Mouse (Mus musculus) layer of hippocampus, adult 2 months (tissue): Measurements from ENCODE around the gene Glipr1l2. TPM values are rescaled to one million over a fixed set of nuclear protein-coding genes. Genes with fewer than 3 reads are reported as not detected.
"Not testable (repeated sequence)": the region's sequence is repeated elsewhere in the genome, so short reads cannot be mapped to it uniquely, and the experiment has no call there.

ENCODE experiments used
- DNase-seq, 2 experiments: peaks; one replicate each; pipeline ENCODE4 v3.0.0; 2022; ENCODE audit warnings: low spot score in 2 of 2
- H3K27ac ChIP-seq: fragments of 200-600 bp; 2 replicates; pipeline ENCODE4 v1.8.1; 2022
- H3K4me3 ChIP-seq: fragments of 200-600 bp; 2 replicates; pipeline ENCODE4 v1.8.1; 2022; ENCODE audit warnings: mild to moderate bottlenecking
- CTCF ChIP-seq: fragments of 200-600 bp; conservative IDR thresholded peaks from 2 replicates; pipeline ENCODE4 v1.8.1; 2022; ENCODE audit warnings: antibody characterized with exemption, mild to moderate bottlenecking, moderate library complexity
- long read RNA-seq, 2 experiments: library from polyadenylated mRNA; stranded (forward); transcript quantifications; one replicate each; pipeline ENCODE4 v2.0.0; 2021; ENCODE audit warnings: borderline mapping rate in 2 of 2
- total RNA-seq, 2 experiments: library from RNA; stranded (reverse); gene quantifications; 2 replicates each; pipeline ENCODE4 v1.2.3; 2021

The Glipr1l2 gene
- not detected for total RNA-seq
- long read RNA-seq, experiment 1, result 0 reads
- long read RNA-seq, experiment 2, result 0 reads

DNA sequence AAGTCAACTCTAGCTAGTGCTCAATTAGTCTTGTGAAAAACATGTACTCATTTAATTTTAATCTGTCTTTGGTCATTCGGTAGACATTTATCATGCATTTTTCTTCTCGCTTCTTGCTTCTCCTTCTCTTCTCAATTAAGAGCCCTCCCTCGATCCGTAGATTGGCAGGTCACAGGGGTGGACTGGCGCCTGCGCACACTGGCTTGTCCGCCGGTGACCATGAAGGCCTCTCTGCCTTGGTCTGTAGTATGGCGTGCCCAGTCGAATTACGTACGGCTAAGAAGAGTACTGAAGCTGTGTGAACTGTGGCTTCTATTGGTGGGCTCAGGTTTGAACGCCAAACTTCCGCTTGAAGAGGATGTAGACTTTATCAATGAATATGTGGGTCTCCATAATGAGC lies at the start of gene Glipr1l2:
TSS of gene Glipr1l2 (plus strand) at position 198 of the 400 bp plus-strand sequence.
- no peak within 1 kb of the TSS for H3K4me3 ChIP-seq
- TF ChIP-seq CTCF, result no peak
- no peak within 1 kb of the TSS for H3K27ac ChIP-seq
- no peak for DNase-seq

DNA sequence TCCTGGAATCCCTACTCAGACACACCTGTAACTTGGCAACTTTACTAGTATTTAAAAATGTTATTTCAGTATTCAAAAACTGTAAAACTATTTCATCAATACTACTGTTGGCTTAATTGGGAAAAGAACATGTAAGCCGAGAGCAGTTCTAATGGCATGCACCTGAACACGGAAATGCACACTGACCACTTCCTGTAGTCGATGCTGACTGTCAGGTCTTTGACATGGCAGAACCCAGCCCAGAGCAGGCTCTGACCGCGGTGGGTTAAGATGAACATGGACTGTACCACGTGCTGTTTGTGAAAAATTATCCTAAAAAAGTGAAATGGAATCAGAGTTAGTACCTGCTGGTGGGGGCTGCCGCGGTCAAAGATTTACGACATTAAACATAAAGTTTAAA lies 39.6 kb upstream of the Glipr1l2 start:
- H3K4me3 ChIP-seq, H3K27ac ChIP-seq, DNase-seq: not testable (repeated sequence)

DNA sequence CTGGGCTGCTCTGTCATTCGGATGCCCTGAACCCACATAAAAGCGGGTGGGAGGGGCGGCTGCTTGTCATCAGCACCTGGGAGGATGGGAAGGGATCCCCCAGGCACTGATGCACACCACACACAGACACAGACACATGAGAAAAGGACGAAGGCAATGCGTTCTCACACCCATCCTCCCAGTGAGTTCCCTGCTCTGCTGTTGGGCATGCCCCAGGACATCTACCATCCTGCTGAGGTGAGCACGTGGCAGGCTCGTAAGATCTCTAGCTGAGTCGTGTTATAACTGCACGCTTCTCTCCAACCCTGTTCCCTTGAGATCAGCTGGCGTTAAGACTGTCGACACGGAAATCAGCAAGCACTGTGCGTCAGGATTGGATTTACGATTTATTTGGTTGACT lies 38.9 kb upstream of the Glipr1l2 start:
- DNase-seq, result not testable (repeated sequence)

DNA sequence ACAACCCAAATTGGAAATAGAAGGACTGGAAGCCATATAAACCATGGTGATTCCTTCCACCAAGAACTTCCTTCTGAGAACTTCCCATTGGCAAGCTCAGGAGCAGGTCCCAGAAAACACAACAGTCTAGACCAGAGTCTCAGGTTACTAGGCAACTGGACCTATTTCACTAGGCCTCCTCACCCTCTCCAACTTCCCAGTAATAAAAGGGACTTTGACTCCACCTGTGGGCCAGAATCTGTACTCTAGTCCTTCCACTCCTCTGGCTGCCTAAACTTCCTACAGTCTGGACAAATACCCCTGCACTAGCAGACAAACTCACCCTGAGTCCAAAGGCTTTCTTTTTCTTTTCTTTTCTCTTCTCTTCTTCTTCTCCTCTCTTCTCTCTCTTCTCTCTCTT lies 31.9 kb upstream of the Glipr1l2 start:
- no peak for DNase-seq
- Histone ChIP-seq H3K4me3 (no peak overlapping the region), H3K27ac (no peak overlapping the region)
- no peak for TF ChIP-seq CTCF

More for the DNA sequence above, 38.9 kb upstream of the Glipr1l2 start:
- not testable (repeated sequence) for H3K27ac ChIP-seq, H3K4me3 ChIP-seq

DNA sequence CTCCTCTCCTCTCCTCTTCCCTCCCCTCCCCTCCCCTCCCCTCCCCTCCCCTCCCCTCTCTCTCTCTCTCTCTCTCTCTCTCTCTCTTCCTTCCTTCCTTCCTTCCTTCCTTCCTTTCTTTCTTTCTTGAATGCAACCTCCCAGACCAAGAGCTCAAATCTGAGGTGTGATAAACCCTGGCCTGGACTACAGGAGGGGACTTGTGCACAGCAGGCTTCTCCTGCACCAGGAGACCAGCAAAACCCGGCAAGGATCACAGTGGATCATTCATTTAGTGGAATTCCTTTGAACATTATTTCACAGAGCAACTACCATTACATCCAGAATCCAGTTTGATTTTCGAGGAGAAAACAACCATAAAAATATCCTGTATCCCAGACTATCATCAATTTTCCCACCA lies 31.2 kb upstream of the Glipr1l2 start:
- DNase-seq, H3K4me3 ChIP-seq, H3K27ac ChIP-seq: not testable (repeated sequence)

DNA sequence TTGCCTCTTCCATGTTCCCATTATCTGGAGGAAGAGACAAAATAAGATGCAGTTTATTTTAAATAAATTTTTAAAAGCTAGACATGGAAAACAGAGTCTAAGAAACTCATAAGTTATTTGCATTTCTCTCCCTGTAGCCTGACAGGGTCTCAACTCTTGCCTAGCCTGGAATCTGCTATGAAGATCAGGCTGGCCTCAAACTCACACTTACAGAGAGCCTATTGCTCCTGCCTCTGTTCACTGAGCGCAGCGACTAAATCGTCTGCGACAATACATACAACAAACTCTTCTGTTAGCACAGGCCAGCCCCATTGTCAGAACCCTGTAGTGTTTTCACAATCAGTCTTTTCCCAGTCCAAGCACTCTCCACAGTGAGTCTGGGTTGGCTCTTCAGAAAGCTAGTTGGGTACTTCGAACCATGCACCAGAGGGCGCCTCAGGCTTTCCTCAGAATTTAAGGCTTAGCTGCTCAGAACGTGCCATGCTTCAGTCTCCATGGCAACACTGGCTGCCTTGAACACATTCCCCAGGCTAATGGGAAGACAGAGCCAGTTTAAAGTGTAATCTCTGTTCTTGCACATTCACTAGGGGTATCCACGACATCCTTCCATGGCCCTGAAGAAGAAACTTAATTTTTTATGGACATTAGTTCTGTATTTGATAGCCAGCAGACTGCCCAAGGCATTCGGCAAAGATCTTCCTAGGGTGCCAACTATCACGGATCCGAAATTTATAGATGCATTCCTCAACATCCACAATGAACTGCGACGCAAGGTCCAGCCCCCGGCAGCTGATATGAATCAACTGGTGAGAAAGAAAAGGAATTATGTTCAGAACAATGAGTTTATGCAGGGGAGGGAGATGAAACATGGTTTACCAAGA lies 23.2 kb upstream of the Glipr1l2 start, which contains the start of gene Glipr1l1:
TSS of gene Glipr1l1 (plus strand) at position 488 of the 881 bp plus-strand sequence.
- peak; percentile 85 to 90 for DNase-seq
- TF ChIP-seq CTCF, result peak; percentile 82
- Histone ChIP-seq H3K4me3 (peak within 1 kb of the TSS; percentile 34; the same call in 1 of the 2 replicates), H3K27ac (no peak within 1 kb of the TSS)

DNA sequence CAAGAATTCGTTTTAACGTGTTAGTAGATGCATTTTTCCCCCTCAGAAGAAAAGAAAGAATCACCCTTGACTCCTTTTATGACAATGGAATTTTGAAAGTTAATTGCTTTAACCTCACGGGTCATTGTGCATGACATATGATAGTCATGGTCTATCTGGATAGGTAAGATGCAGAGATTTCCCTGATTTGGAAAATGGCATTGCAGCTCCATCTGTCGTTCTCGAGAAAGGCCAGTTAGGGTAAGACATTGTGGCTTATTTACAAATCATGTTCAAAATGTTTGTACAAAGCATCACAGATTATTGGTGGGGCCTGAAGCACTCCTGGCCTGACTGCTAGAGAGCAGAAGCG lies 22.6 kb upstream of the Glipr1l2 start:
- not testable (repeated sequence) for H3K27ac ChIP-seq, H3K4me3 ChIP-seq, DNase-seq

DNA sequence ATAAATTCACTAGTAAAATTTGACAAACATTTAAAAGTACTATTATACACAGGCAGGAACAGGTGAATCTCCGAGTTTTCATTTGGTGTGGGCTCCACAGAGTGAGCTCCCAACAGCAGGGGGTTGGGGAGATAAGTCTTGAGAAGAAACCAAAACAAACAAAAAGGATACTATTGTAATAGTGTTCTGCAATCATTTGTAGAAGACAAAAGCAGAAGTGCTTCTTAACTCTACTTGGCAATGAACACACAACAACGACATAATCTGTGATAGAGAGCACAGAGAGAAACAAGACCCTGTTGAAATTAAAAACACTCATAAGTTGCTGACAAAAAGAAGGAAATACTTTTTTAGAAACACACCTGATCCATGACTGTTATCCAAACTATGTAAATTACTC lies 3.1 kb upstream of the Glipr1l2 start:
- Histone ChIP-seq H3K4me3 (no peak overlapping the region), H3K27ac (no peak overlapping the region)
- DNase-seq, result no peak
- TF ChIP-seq CTCF, result no peak

DNA sequence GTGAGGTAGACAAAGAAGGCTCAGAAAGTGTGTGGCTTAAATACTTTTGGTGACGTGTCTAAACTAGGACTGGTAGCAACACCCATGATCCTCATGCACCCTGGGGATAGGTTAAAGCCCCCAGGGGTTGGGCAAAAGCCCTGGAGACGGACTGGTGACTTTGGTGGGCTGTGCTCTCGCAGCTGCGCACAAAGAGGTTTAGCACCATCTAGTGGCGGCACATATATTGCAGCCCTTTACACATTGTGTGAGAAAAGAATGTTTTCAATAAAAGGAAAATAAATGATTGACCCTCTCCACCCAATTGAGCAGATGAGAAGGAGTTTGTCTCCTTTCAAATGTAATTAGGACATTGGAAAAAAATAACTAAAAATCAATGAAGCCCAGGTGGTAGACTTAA lies 22.6 kb downstream of the Glipr1l2 start:
- H3K4me3 ChIP-seq, H3K27ac ChIP-seq: not testable (repeated sequence)
- DNase-seq, result peak; percentile 21 to 57
- peak; percentile 85 for TF ChIP-seq CTCF

DNA sequence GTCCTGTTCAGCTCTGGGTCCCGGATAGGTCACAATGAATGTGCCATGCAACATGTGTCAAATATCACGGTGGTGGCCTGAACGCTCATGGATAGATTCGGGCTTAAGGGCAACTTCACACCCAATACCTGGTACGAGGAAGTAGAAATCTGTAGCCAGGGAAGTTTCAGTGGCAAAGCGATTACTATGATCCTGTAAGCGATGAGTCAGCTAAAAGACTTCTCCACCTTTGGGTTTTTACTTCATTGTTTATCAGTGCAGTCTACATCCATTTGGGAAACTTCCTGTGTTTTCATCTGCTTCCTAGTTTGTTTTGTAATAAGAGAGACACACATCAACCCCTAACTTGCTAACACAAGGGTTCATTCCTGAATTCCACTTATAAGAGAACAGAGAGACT lies 27.2 kb downstream of the Glipr1l2 start:
- Histone ChIP-seq H3K4me3 (no peak overlapping the region), H3K27ac (no peak overlapping the region)
- no peak for DNase-seq
- TF ChIP-seq CTCF, result no peak

DNA sequence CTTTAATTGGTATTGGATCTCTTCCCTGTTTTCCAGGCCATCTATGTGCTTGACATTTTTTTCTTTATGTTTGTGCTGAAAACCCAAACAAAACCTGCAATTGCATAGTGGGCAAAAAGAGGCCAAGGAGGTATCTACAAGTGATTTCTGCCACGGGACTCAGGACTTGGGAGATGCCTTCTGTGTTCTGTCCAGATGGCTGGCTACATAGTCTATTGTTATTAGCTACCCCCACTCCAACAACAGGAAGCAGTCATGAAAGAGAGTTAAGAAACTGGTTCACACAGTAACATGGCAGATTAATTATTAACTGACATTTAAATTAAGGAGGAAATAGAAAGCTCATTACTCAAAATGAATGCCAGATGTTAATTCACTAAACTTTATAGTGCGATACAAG lies 41.9 kb downstream of the Glipr1l2 start:
- not testable (repeated sequence) for H3K4me3 ChIP-seq, H3K27ac ChIP-seq, DNase-seq

DNA sequence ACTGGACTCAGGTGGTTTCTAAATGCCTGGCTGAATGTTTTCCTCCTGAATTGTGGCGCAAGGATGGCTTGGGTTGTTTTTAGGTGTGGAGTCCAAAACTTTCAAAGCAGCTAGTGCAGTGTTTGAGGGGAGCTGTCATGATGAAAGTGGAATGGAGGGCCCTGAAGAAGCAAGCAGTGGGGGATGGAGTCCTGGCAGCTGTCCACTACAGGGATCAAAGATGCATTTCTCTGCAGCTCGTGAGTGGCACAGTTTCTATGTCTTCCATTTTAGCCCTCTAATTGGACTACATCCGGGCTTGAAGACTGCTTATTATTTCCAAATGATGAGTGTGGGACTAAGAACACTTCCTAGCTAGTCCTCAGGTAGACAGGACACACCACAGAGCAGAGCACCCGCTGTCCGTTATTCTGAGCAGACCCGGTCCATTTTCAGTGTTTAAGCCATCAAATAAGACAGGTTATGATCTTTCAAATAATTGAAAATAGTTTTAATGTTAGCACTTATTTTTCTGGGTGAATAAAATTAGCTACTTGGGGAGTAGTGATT lies 44.6 kb downstream of the Glipr1l2 start:
- DNase-seq, H3K4me3 ChIP-seq, H3K27ac ChIP-seq: not testable (repeated sequence)

DNA sequence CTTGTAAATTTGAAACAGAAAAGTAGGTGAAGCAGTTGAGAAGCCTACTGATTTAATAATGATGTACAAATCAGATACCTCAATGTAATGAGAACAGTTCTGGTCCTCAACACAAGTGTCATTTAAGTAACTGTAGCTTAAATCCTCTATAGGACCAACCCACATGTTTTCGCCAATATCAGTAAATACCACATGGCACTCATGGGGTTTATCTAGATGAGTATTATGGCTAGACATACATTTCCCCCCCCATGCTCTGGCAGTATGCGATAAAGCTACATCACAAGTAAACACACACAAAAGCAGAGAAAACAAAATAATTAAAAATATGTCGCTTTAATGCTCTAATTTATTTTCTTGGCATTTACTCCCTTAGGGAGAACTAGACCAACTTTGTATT lies 49.0 kb downstream of the Glipr1l2 start:
- Histone ChIP-seq H3K27ac (no peak overlapping the region), H3K4me3 (no peak overlapping the region)
- no peak for TF ChIP-seq CTCF
- DNase-seq, result no peak
